Mouse (Mus musculus) MEL (cell line): Measurements from ENCODE around the gene Acvr2a.
"Not testable (repeated sequence)": the region's sequence is repeated elsewhere in the genome, so short reads cannot be mapped to it uniquely, and the experiment has no call there.

Experiments used
- EP300 ChIP-seq, 2 experiments: IDR thresholded peaks; 2 replicates each; pipeline ENCODE4 v1.6.1; 2011; ENCODE audit warnings: improper control_type of control experiment in 2 of 2, low read length in 2 of 2, low read depth in 1 of 2, mild to moderate bottlenecking in 1 of 2
- HCFC1 ChIP-seq: IDR thresholded peaks from 2 replicates; pipeline ENCODE4 v1.6.1; 2012; ENCODE audit warnings: low read depth, mild to moderate bottlenecking, inconsistent platforms, low read length, improper control_type of control experiment, moderate library complexity
- SMC3 ChIP-seq: IDR thresholded peaks from 2 replicates; pipeline ENCODE4 v1.6.1; 2011; ENCODE audit warnings: low read depth, low read length, improper control_type of control experiment

- not testable (repeated sequence) for TF ChIP-seq SMC3; HCFC1; EP300 (IDR thresholded peaks at IDR 0.05; ENCODE audit: low read depth in 1 of 2, low read length in 2 of 2)
These were observed 51.7 kb downstream of the Acvr2a start for GRCm38 (mm10) chr2:48865596-48865995.
